Mouse (Mus musculus) bone marrow macrophage, adult 2 months (primary cell): ENCODE data around the gene Rpl5. TPM values are rescaled to one million over a fixed set of nuclear protein-coding genes. Genes with fewer than 3 reads are reported as not detected.

Experiments
- H3K27ac ChIP-seq: 2 replicates; pipeline ENCODE4 v1.5.1; 2012; ENCODE audit warnings: low read depth, low read length; ENCODE audit not compliant: insufficient read depth
- H3K4me1 ChIP-seq: 2 replicates; pipeline ENCODE4 v1.6.1; 2012; ENCODE audit warnings: low read length; ENCODE audit not compliant: control insufficient read depth, insufficient read depth
- H3K4me3 ChIP-seq: 2 replicates; pipeline ENCODE4 v1.5.1; 2012; ENCODE audit warnings: mild to moderate bottlenecking, low read length, moderate library complexity; ENCODE audit not compliant: insufficient read depth
- CTCF ChIP-seq: IDR thresholded peaks from 2 replicates; pipeline ENCODE4 v1.5.1; 2012; ENCODE audit warnings: low read depth, mild to moderate bottlenecking, low read length, moderate library complexity
- POLR2A ChIP-seq: IDR thresholded peaks from 2 replicates; pipeline ENCODE4 v1.6.1; 2012; ENCODE audit warnings: mild to moderate bottlenecking, low read depth, low read length, borderline replicate concordance
- polyA plus RNA-seq: library from polyadenylated mRNA; stranded (reverse); fragments of >200 nt; gene quantifications from 2 replicates; pipeline ENCODE4 v1.2.4, GENCODE M21; 2012; ENCODE audit not compliant: missing spikeins, insufficient read depth, insufficient read length

Rpl5 gene
- polyA plus RNA-seq, 1 experiment = 54.3 TPM

GRCm38 (mm10) chr5:107939701-107940100 is 39.4 kb downstream of the Rpl5 start:
- Histone ChIP-seq H3K27ac (no peak overlapping the region), H3K4me3 (no peak overlapping the region), H3K4me1 (peaks cover 31% of the 10 kb centered on the region)
- TF ChIP-seq POLR2A (no peak), CTCF (no peak)

GRCm38 (mm10) chr5:107941222-107941621 is 40.9 kb downstream of the Rpl5 start:
- TF ChIP-seq CTCF (no peak), POLR2A (no peak)
- Histone ChIP-seq H3K4me1 (peaks cover 44% of the 10 kb centered on the region), H3K4me3 (no peak overlapping the region), H3K27ac (no peak overlapping the region)

DNA sequence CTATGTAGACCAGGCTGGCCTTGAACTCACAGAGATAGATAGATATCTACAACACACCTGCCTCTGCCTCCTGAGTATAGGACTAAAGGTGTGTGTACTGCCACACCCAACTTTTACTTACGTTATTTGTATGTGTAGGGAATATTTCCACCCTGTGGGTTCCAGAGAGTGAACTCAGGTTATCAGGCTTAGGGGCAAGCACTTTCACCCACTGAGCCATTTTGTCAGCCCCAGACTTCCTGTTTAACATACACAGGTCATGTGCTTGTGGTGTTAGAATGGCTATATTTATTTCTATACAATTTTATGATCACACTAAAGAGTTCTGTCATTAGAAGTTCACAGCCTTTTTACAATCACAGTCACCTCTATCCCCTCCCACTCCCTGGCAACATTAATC is 42.6 kb downstream of the Rpl5 start:
- TF ChIP-seq POLR2A = no peak
- no peak for TF ChIP-seq CTCF
- peaks cover 55% of the 10 kb centered on the region for H3K4me1 ChIP-seq
- 0 out of 2 replicates have a peak overlapping the region, but pooled peaks have one; percentile 11 for H3K27ac ChIP-seq
- no peak overlapping the region for H3K4me3 ChIP-seq

- Histone ChIP-seq H3K27ac (no peak overlapping the region), H3K4me3 (no peak overlapping the region), H3K4me1 (peaks cover 57% of the 10 kb centered on the region)
- TF ChIP-seq POLR2A (no peak), CTCF (no peak)
Measured at GRCm38 (mm10) chr5:107943526-107943925, 43.2 kb downstream of the Rpl5 start.

GRCm38 (mm10) chr5:107946475-107946874 is 46.2 kb downstream of the Rpl5 start:
- H3K4me1 ChIP-seq = peaks cover 64% of the 10 kb centered on the region
- H3K27ac ChIP-seq = peak overlapping the region; percentile 51
- H3K4me3 ChIP-seq = no peak overlapping the region
- no peak for TF ChIP-seq POLR2A
- no peak for TF ChIP-seq CTCF

DNA sequence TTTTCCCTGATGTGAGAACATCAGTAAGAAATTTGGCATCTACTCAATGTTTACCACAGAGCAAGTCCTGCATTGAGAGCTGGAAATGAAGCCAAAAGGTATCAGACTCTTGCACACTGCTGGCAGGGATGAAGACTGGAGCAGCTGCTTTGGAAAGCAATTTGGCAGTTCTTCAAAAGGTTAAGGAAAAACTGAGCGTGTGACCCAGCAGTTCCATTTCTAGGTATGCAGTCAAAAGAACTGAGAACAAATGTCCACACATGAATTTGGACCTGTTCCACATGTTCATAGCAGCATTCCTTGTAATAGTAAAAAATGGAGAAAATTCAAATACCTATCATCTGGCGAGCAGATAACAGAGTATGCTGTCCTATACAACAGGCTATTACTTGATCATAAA is 47.2 kb downstream of the Rpl5 start:
- H3K27ac ChIP-seq = peak overlapping the region; percentile 51
- TF ChIP-seq CTCF (no peak), POLR2A (no peak)
- no peak overlapping the region for H3K4me3 ChIP-seq
- peaks cover 65% of the 10 kb centered on the region for H3K4me1 ChIP-seq

DNA sequence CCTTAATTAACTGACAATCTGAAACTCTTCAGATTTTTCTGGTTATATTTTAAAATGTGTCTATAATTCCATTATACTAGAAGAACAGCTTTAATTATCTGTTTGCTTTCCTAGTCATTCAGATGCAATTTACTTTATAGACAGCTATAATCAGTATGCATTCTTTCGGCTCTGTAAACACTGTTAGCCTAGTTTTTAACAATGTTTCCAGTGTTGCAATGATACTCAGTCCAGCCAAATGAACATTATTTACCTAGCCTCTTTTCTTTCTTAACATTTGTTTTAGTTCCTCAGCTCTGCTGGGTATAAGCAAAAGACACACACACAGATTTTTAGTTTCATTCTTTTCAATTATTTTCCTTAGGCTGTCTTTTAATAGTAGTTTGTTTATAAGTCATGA is 48.6 kb downstream of the Rpl5 start:
- H3K4me1 ChIP-seq = peaks cover 62% of the 10 kb centered on the region

GRCm38 (mm10) chr5:107949607-107950006 is 49.3 kb downstream of the Rpl5 start:
- Histone ChIP-seq H3K4me3 (peak overlapping the region; percentile 25), H3K27ac (peak overlapping the region; percentile 98), H3K4me1 (peaks cover 55% of the 10 kb centered on the region)
- TF ChIP-seq CTCF (no peak), POLR2A (no peak)

More for the DNA sequence above, 48.6 kb downstream of the Rpl5 start:
- TF ChIP-seq POLR2A = no peak
- TF ChIP-seq CTCF = no peak
- Histone ChIP-seq H3K27ac (peak overlapping the region; percentile 98), H3K4me3 (no peak overlapping the region)

DNA sequence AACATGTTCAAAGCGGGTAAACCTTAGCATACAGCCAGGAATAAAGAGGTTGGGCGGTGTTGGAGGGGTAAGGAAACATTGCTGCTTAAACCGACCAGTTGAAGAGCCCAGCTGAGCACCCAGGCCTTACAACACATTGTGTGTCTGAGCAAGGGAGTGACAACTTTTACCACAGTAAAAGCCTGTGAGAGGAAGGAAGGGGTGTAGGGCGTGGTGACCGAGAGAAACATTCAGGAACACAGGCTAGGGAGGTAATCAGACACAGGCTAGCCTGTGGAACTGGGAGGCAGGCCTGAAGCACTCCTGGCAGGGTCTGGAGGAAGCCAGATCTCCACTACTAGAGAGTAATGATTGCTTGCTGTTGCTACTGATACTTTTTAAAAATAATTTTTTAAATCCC is 50.3 kb downstream of the Rpl5 start:
- peaks cover 45% of the 10 kb centered on the region for H3K4me1 ChIP-seq
- peak overlapping the region; percentile 98 for H3K27ac ChIP-seq
- H3K4me3 ChIP-seq = no peak overlapping the region
- TF ChIP-seq POLR2A (no peak), CTCF (no peak)

Other genes starting within 250 kb of the Rpl5 start
- gene Gfi1, start 174.5 kb upstream of the Rpl5 start, polyA plus RNA-seq = not detected in 2 replicates
- gene Ube2d2b, start 70.4 kb upstream of the Rpl5 start, polyA plus RNA-seq = not detected in 2 replicates
- 30.7 and 34.6 TPM in 2 replicates for gene Evi5, start 25.4 kb upstream of the Rpl5 start, polyA plus RNA-seq
- gene Fam69a, start 86.6 kb downstream of the Rpl5 start, polyA plus RNA-seq = 73.2 and 80.4 TPM in 2 replicates
- gene Mtf2, start 165.2 kb downstream of the Rpl5 start, polyA plus RNA-seq = 29.4 and 33.5 TPM in 2 replicates
- gene Tmed5, start 232.1 kb downstream of the Rpl5 start, polyA plus RNA-seq = 57.1 and 57.5 TPM in 2 replicates
- 2.7 and 4.2 TPM in 2 replicates for gene Ccdc18, start 232.4 kb downstream of the Rpl5 start, polyA plus RNA-seq